Mouse (Mus musculus) liver, adult 2 months (tissue): ENCODE data around the gene Akr1c6. TPM values are rescaled to one million over a fixed set of nuclear protein-coding genes. Genes with fewer than 3 reads are reported as not detected.
A peak's percentile ranks its signal among the peaks of the same experiment; 100 is the strongest.

Experiments
- DNase-seq: peaks from one replicate; pipeline ENCODE4 v3.0.0-alpha.2; 2011; ENCODE audit warnings: low read depth, low spot score; ENCODE audit errors: extremely low read depth
- H3K27ac ChIP-seq: fragments of 200-500 bp; replicated peaks from 2 replicates; pipeline ENCODE4 v1.5.1; 2012; ENCODE audit warnings: low read depth, mild to moderate bottlenecking, control low read depth, inconsistent platforms, low read length; ENCODE audit not compliant: insufficient read depth
- H3K27me3 ChIP-seq: fragments of 200-500 bp; 2 replicates; pipeline ENCODE4 v1.6.1; 2012; ENCODE audit warnings: mild to moderate bottlenecking, moderate library complexity, low read length, inconsistent platforms; ENCODE audit not compliant: control insufficient read depth, insufficient read depth
- H3K36me3 ChIP-seq: fragments of 200-500 bp; 2 replicates; pipeline ENCODE4 v1.6.1; 2012; ENCODE audit warnings: low read length, inconsistent platforms; ENCODE audit not compliant: control insufficient read depth, insufficient read depth
- H3K4me1 ChIP-seq: fragments of 200-500 bp; 2 replicates; pipeline ENCODE4 v1.6.1; 2011; ENCODE audit warnings: low read length; ENCODE audit not compliant: control insufficient read depth, insufficient read depth
- H3K4me3 ChIP-seq: fragments of 200-500 bp; 2 replicates; pipeline ENCODE4 v1.5.1; 2011; ENCODE audit warnings: low read depth, mild to moderate bottlenecking, control low read depth, low read length, moderate library complexity; ENCODE audit not compliant: insufficient read depth
- H3K79me2 ChIP-seq: fragments of 200-500 bp; 2 replicates; pipeline ENCODE4 v1.6.1; 2012; ENCODE audit warnings: inconsistent platforms, mild to moderate bottlenecking, low read length, moderate library complexity; ENCODE audit not compliant: control insufficient read depth, insufficient read depth
- H3K9ac ChIP-seq: fragments of 200-500 bp; 2 replicates; pipeline ENCODE4 v1.6.1; 2012; ENCODE audit warnings: low read depth, mild to moderate bottlenecking, control low read depth, inconsistent platforms, low read length
- CTCF ChIP-seq: fragments of 200-500 bp; IDR thresholded peaks from 2 replicates; pipeline ENCODE4 v1.5.1; 2011; ENCODE audit warnings: low read depth, low read length, control low read depth
- POLR2A ChIP-seq: fragments of 200-500 bp; IDR thresholded peaks from 2 replicates; pipeline ENCODE4 v1.6.1; 2011; ENCODE audit warnings: low read length, control low read depth; ENCODE audit not compliant: insufficient read depth; ENCODE audit errors: extremely low read depth
- WGBS: fragments of 180-500 bp; shearing (Covaris S2); methylation state at CpG from one replicate; pipeline ENCODE4 v1.1.7; 2018; 5-methylcytosine and 5-hydroxymethylcytosine counted together
- polyA plus RNA-seq: library from polyadenylated mRNA; depleted of rRNA; stranded (reverse); fragments of >200 nt; gene quantifications from 2 replicates; pipeline ENCODE4 v1.2.3, GENCODE M21; 2012; rRNA removed
- total RNA-seq: library from RNA; depleted of rRNA; stranded (reverse); fragments of >200 nt; gene quantifications from 2 replicates; pipeline ENCODE4 v1.2.3, GENCODE M21; 2014; rRNA removed

Akr1c6 gene
- total and polyA plus RNA-seq, 2 experiments: 353 to 1,675 TPM

- H3K9ac ChIP-seq: no peak overlapping the region
- H3K27ac ChIP-seq: no peak overlapping the region
- H3K36me3 ChIP-seq: no peaks in the 10 kb centered on the region
- TF ChIP-seq CTCF (no peak), POLR2A (no peak)
- no peaks in the 10 kb centered on the region for H3K27me3 ChIP-seq
- 90% methylated on average over 2 of the region's 2 CpGs for WGBS
- DNase-seq: no peak
- no peak overlapping the region for H3K4me3 ChIP-seq
- peaks cover 2% of the 10 kb centered on the region for H3K4me1 ChIP-seq
- H3K79me2 ChIP-seq: no peaks in the 10 kb centered on the region
Observed at GRCm38 (mm10) chr13:4465641-4466040, 31.5 kb downstream of the Akr1c6 start.

- H3K27ac ChIP-seq: no peak overlapping the region
- 15% methylated on average over 1 of the region's 1 CpGs for WGBS
- DNase-seq: peak; percentile 93
- H3K4me1 ChIP-seq: peaks cover 2% of the 10 kb centered on the region
- no peaks in the 10 kb centered on the region for H3K36me3 ChIP-seq
- no peaks in the 10 kb centered on the region for H3K79me2 ChIP-seq
- no peak overlapping the region for H3K9ac ChIP-seq
- no peak overlapping the region for H3K4me3 ChIP-seq
- no peak for TF ChIP-seq CTCF
- TF ChIP-seq POLR2A: no peak
- no peaks in the 10 kb centered on the region for H3K27me3 ChIP-seq
Observed at GRCm38 (mm10) chr13:4467896-4468295, 33.8 kb downstream of the Akr1c6 start.

Other genes starting within 250 kb of the Akr1c6 start
- 182 and 231 TPM in 2 replicates for gene Akr1c13, start 243.2 kb upstream of the Akr1c6 start, total RNA-seq
- gene Akr1c13, start 243.2 kb upstream of the Akr1c6 start, polyA plus RNA-seq: 30.1 and 34.6 TPM in 2 replicates
- 182 and 199 TPM in 2 replicates for gene Akr1c19, start 205.6 kb upstream of the Akr1c6 start, total RNA-seq
- gene Akr1c19, start 205.6 kb upstream of the Akr1c6 start, polyA plus RNA-seq: 20.3 and 25.8 TPM in 2 replicates
- gene Akr1c12, start 154.9 kb upstream of the Akr1c6 start, total RNA-seq: 97.7 and 125 TPM in 2 replicates
- 21.0 and 22.8 TPM in 2 replicates for gene Akr1c12, start 154.9 kb upstream of the Akr1c6 start, polyA plus RNA-seq
- gene Akr1c20, start 89.0 kb downstream of the Akr1c6 start, total RNA-seq: 110 and 240 TPM in 2 replicates
- gene Akr1c20, start 89.0 kb downstream of the Akr1c6 start, polyA plus RNA-seq: 28.6 and 33.1 TPM in 2 replicates
- gene Akr1c21, start 139.8 kb downstream of the Akr1c6 start, total RNA-seq: 0.74 TPM in 1 of 2 replicates, not detected in the other
- gene Akr1c21, start 139.8 kb downstream of the Akr1c6 start, polyA plus RNA-seq: not detected in 2 replicates
- gene Akr1e1, start 174.9 kb downstream of the Akr1c6 start, total RNA-seq: 17.7 and 22.8 TPM in 2 replicates
- 9.1 and 11.1 TPM in 2 replicates for gene Akr1e1, start 174.9 kb downstream of the Akr1c6 start, polyA plus RNA-seq